Mouse (Mus musculus) gastrocnemius, adult 18-20 months (tissue): ENCODE measurements around the gene Fbxo10. TPM values are rescaled to one million over a fixed set of nuclear protein-coding genes. Genes with fewer than 3 reads are reported as not detected.
"Not testable (repeated sequence)": the region's sequence is repeated elsewhere in the genome, so short reads cannot be mapped to it uniquely, and the experiment has no call there.

Experiments used
- DNase-seq: peaks from one replicate; pipeline ENCODE4 v3.0.0; 2021; ENCODE audit warnings: low spot score
- long read RNA-seq, 2 experiments: library from polyadenylated mRNA; stranded (forward); transcript quantifications; one replicate each; pipeline ENCODE4 v2.0.0; 2021
- total RNA-seq, 2 experiments: library from RNA; stranded (reverse); gene quantifications; 2 replicates each; pipeline ENCODE4 v1.2.3; 2021

Fbxo10 gene
- 1 to 10 TPM; 1.8 TPM for total RNA-seq
- long read RNA-seq, experiment 1, full-length matches to known transcripts, result 3 of 6 reads
- long read RNA-seq, experiment 1, partial matches to known transcripts, result 2 of 6 reads
- long read RNA-seq, experiment 1, other reads (novel, unspliced or antisense), result 1 of 6 reads
- long read RNA-seq, experiment 2, full-length matches to known transcripts, result 1 of 1 reads
- long read RNA-seq, experiment 2, partial matches to known transcripts, result 0 of 1 reads
- long read RNA-seq, experiment 2, other reads (novel, unspliced or antisense), result 0 of 1 reads

- DNase-seq, result peak; percentile 90
Measured at GRCm38 (mm10) chr4:45084021-45084894, at the start of gene Fbxo10. Gene Fbxo10 (minus strand): TSS chr4:45084604.

GRCm38 (mm10) chr4:45131021-45131420 lies 46.6 kb upstream of the Fbxo10 start:
- DNase-seq, result no peak

GRCm38 (mm10) chr4:45121311-45121710 lies 36.9 kb upstream of the Fbxo10 start:
- no peak for DNase-seq

- DNase-seq, result no peak
Measured at GRCm38 (mm10) chr4:45108456-45109110, 24.2 kb upstream of the Fbxo10 start.

- DNase-seq, result peak; percentile 92
Measured at GRCm38 (mm10) chr4:45107601-45108277, 23.3 kb upstream of the Fbxo10 start, which contains the start of gene Tomm5. Gene Tomm5 (minus strand): TSS chr4:45108114.

GRCm38 (mm10) chr4:45107066-45107465 lies 22.7 kb upstream of the Fbxo10 start:
- DNase-seq, result no peak

GRCm38 (mm10) chr4:45106409-45106808 lies 22.0 kb upstream of the Fbxo10 start:
- no peak for DNase-seq

GRCm38 (mm10) chr4:45097198-45097872 lies 12.9 kb upstream of the Fbxo10 start:
- DNase-seq, result peak; percentile 58

GRCm38 (mm10) chr4:45084895-45085290 lies 489 bp upstream of the Fbxo10 start:
- DNase-seq, result no peak

- DNase-seq, result no peak
Measured at GRCm38 (mm10) chr4:45083487-45083886, 917 bp downstream of the Fbxo10 start.

- no peak for DNase-seq
Measured at GRCm38 (mm10) chr4:45082951-45083350, 1.5 kb downstream of the Fbxo10 start.

- DNase-seq, result peak; percentile 38
Measured at GRCm38 (mm10) chr4:45081041-45081440, 3.4 kb downstream of the Fbxo10 start.

GRCm38 (mm10) chr4:45073544-45073943 lies 10.9 kb downstream of the Fbxo10 start:
- DNase-seq, result no peak

GRCm38 (mm10) chr4:45072261-45072973 lies 12.0 kb downstream of the Fbxo10 start:
- DNase-seq, result no peak

- no peak for DNase-seq
Measured at GRCm38 (mm10) chr4:45067742-45068141, 16.7 kb downstream of the Fbxo10 start.

- DNase-seq, result no peak
Measured at GRCm38 (mm10) chr4:45066036-45066730, 18.2 kb downstream of the Fbxo10 start.

GRCm38 (mm10) chr4:45064577-45064976 lies 19.8 kb downstream of the Fbxo10 start:
- DNase-seq, result no peak

- DNase-seq, result not testable (repeated sequence)
Measured at GRCm38 (mm10) chr4:45063836-45064235, 20.6 kb downstream of the Fbxo10 start.

GRCm38 (mm10) chr4:45055451-45055850 lies 29.0 kb downstream of the Fbxo10 start:
- peak; percentile 56 for DNase-seq

- DNase-seq, result no peak
Measured at GRCm38 (mm10) chr4:45054862-45055261, 29.5 kb downstream of the Fbxo10 start.
